Mouse (Mus musculus): ENCODE measurements around the gene Usp5. TPM values are rescaled to one million over a fixed set of nuclear protein-coding genes. Genes with fewer than 3 reads are reported as not detected.

Gene Usp5
- 79.3 TPM for total RNA-seq (2023)

GRCm38 (mm10) chr6:124828868-124829798 lies at the start of gene Usp5, which contains the start of gene Cdca3:
Gene Usp5, minus strand, starts transcription at chr6:124829484.
Gene Cdca3, plus strand, starts transcription at chr6:124829547.

GRCm38 (mm10) chr6:124863658-124864298 lies 34.5 kb upstream of the Usp5 start, which contains the start of gene Gpr162:
Gene Gpr162, minus strand, starts transcription at chr6:124863983.

GRCm38 (mm10) chr6:124856916-124857839 lies 27.9 kb upstream of the Usp5 start, which contains the start of gene P3h3:
Gene P3h3, minus strand, starts transcription at chr6:124857752.

GRCm38 (mm10) chr6:124840241-124841167 lies 11.2 kb upstream of the Usp5 start, which contains the start of gene Gnb3:
Gene Gnb3, minus strand, starts transcription at chr6:124840275.

GRCm38 (mm10) chr6:124813933-124814332 lies 15.4 kb downstream of the Usp5 start, which contains the start of gene Tpi1:
Gene Tpi1, minus strand, starts transcription at chr6:124814296.

GRCm38 (mm10) chr6:124808358-124809012 lies 20.8 kb downstream of the Usp5 start, which contains the start of gene Spsb2:
Gene Spsb2, plus strand, starts transcription at chr6:124808661.

GRCm38 (mm10) chr6:124779222-124779983 lies 49.9 kb downstream of the Usp5 start, which contains the start of gene Lrrc23:
Gene Lrrc23, minus strand, starts transcription at chr6:124779727.

GRCm38 (mm10) chr6:124769101-124769765 lies 60.1 kb downstream of the Usp5 start, which contains the start of gene Eno2:
Gene Eno2, minus strand, starts transcription at chr6:124769673.

Other genes with a start within 250 kb of the Usp5 start
- not detected for gene C1s2, start 193.4 kb downstream of the Usp5 start, total RNA-seq (2023)
- 56.7 TPM for gene Lpcat3, start 166.5 kb downstream of the Usp5 start, total RNA-seq (2023)
- 154 TPM for gene Emg1, start 117.3 kb downstream of the Usp5 start, total RNA-seq (2023)
- gene Phb2, start 117.1 kb downstream of the Usp5 start, total RNA-seq (2023) = 159 TPM
- 191 TPM for gene Ptpn6, start 90.8 kb downstream of the Usp5 start, total RNA-seq (2023)
- gene Grcc10, start 88.1 kb downstream of the Usp5 start, total RNA-seq (2023) = 226 TPM
- gene Gm45234, start 73.5 kb downstream of the Usp5 start, total RNA-seq (2023) = 3.8 TPM
- 107 TPM for gene Atn1, start 73.0 kb downstream of the Usp5 start, total RNA-seq (2023)
- gene Eno2, start 59.8 kb downstream of the Usp5 start, total RNA-seq (2023) = 1.4 TPM
- 10.1 TPM for gene Lrrc23, start 49.8 kb downstream of the Usp5 start, total RNA-seq (2023)
- 3.6 TPM for gene Spsb2, start 20.8 kb downstream of the Usp5 start, total RNA-seq (2023)
- 26.1 TPM for gene Tpi1, start 15.2 kb downstream of the Usp5 start, total RNA-seq (2023)
- gene Cdca3, start 63 bp upstream of the Usp5 start, total RNA-seq (2023) = 2.0 TPM
- not detected for gene Gnb3, start 10.8 kb upstream of the Usp5 start, total RNA-seq (2023)
- gene P3h3, start 28.3 kb upstream of the Usp5 start, total RNA-seq (2023) = not detected
- not detected for gene Gpr162, start 34.5 kb upstream of the Usp5 start, total RNA-seq (2023)
- 9.1 TPM for gene Cd4, start 58.7 kb upstream of the Usp5 start, total RNA-seq (2023)
- gene Lag3, start 82.2 kb upstream of the Usp5 start, total RNA-seq (2023) = 0.83 TPM
- gene Ptms, start 90.6 kb upstream of the Usp5 start, total RNA-seq (2023) = 25.0 TPM
- 77.4 TPM for gene Mlf2, start 101.9 kb upstream of the Usp5 start, total RNA-seq (2023)
- gene Cops7a, start 136.1 kb upstream of the Usp5 start, total RNA-seq (2023) = 33.3 TPM
- 0.21 TPM for gene Pianp, start 167.2 kb upstream of the Usp5 start, total RNA-seq (2023)
- 68.9 TPM for gene Zfp384, start 179.7 kb upstream of the Usp5 start, total RNA-seq (2023)
- 83.2 TPM for gene Ing4, start 210.3 kb upstream of the Usp5 start, total RNA-seq (2023)
- 15.9 TPM for gene Acrbp, start 220.2 kb upstream of the Usp5 start, total RNA-seq (2023)
- 17.4 TPM for gene Lpar5, start 238.4 kb upstream of the Usp5 start, total RNA-seq (2023)

All from CD8-positive naive resting alpha-beta T cell, adult 57 days (primary cell).